Mouse (Mus musculus) kidney, adult 2 months (tissue): Measurements from ENCODE around the gene Olfr686.

Experiments
- CTCF ChIP-seq: fragments of 200-500 bp; conservative IDR thresholded peaks from 2 replicates; pipeline ENCODE4 v1.5.1; 2011; ENCODE audit warnings: low read depth, mild to moderate bottlenecking, control low read depth, low read length, moderate library complexity, mixed read lengths; ENCODE audit not compliant: insufficient read depth, insufficient read length
- POLR2A ChIP-seq: fragments of 200-500 bp; IDR thresholded peaks from one replicate; pipeline ENCODE4 v1.6.1; 2011; ENCODE audit warnings: low read depth, low read length, control low read depth

GRCm38 (mm10) chr7:105226072-105226471 is 18.8 kb upstream of the Olfr686 start:
- TF ChIP-seq CTCF = no peak
- no peak for TF ChIP-seq POLR2A
